Mouse (Mus musculus) spleen, adult 2 months (tissue): ENCODE results near the gene Dnah6. TPM values are rescaled to one million over a fixed set of nuclear protein-coding genes. Genes with fewer than 3 reads are reported as not detected.

ENCODE experiments used
- DNase-seq, 2 experiments: peaks; one replicate each; pipeline versions ENCODE4 v3.0.0 to v3.0.0-alpha.2; 2012 to 2021; ENCODE audit warnings: low spot score in 2 of 2, low read depth in 1 of 2
- H3K27ac ChIP-seq: fragments of 200-500 bp; 2 replicates; pipeline ENCODE4 v1.5.1; 2012; ENCODE audit warnings: low read length, inconsistent platforms; ENCODE audit not compliant: insufficient read depth
- H3K27me3 ChIP-seq: fragments of 200-500 bp; 2 replicates; pipeline ENCODE4 v1.6.1; 2012; ENCODE audit warnings: mild to moderate bottlenecking, moderate library complexity, low read length, inconsistent platforms; ENCODE audit not compliant: control insufficient read depth, insufficient read depth
- H3K36me3 ChIP-seq: fragments of 200-500 bp; 2 replicates; pipeline ENCODE4 v1.6.1; 2012; ENCODE audit warnings: mild to moderate bottlenecking, low read length, inconsistent platforms; ENCODE audit not compliant: control insufficient read depth, insufficient read depth
- H3K4me1 ChIP-seq: fragments of 200-500 bp; 2 replicates; pipeline ENCODE4 v1.6.1; 2011; ENCODE audit warnings: inconsistent platforms; ENCODE audit not compliant: control insufficient read depth, insufficient read depth, insufficient read length
- H3K4me3 ChIP-seq: fragments of 200-500 bp; 2 replicates; pipeline ENCODE4 v1.5.1; 2011; ENCODE audit warnings: mild to moderate bottlenecking, inconsistent platforms; ENCODE audit not compliant: insufficient read depth, insufficient read length; ENCODE audit errors: extremely low read depth
- CTCF ChIP-seq: fragments of 200-500 bp; IDR thresholded peaks from 2 replicates; pipeline ENCODE4 v1.5.1; 2011; ENCODE audit warnings: mild to moderate bottlenecking, inconsistent platforms; ENCODE audit not compliant: insufficient read depth, insufficient read length, insufficient replicate concordance; ENCODE audit errors: extremely low read depth
- POLR2A ChIP-seq: fragments of 200-500 bp; IDR thresholded peaks from 2 replicates; pipeline ENCODE4 v1.6.1; 2011; ENCODE audit warnings: low read depth, low read length, inconsistent platforms
- WGBS: fragments of 180-500 bp; shearing (Covaris S2); methylation state at CpG from one replicate; pipeline ENCODE4 v1.1.7; 2018; 5-methylcytosine and 5-hydroxymethylcytosine counted together
- polyA plus RNA-seq: library from polyadenylated mRNA; depleted of rRNA; stranded (reverse); fragments of >200 nt; gene quantifications from 2 replicates; pipeline ENCODE4 v1.2.3, GENCODE M21; 2012

The Dnah6 gene
- polyA plus RNA-seq, 1 experiment: 0.01 TPM

DNA sequence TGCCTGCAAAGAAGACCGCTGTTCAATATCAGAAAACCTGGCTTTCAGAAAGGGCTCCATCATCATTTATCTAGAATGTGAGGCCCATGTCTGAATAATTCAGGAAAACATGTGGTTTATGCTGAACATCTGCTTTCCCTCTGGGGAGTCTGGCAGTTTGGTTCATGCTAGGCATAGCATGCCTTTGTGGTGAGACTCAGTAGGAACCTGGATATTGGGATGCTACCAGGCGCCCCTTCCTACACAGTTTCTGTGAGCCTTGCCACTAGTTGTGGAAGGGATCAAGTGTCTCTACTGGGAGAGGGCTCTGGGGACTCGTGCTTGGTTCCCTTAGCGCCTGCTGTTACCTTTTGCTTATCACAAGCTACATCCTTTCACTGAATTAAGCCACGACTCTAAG, 37.2 kb downstream of the Dnah6 start:
- no peak for TF ChIP-seq CTCF
- TF ChIP-seq POLR2A: no peak
- Histone ChIP-seq H3K4me3 (no peak overlapping the region), H3K4me1 (no peaks in the 10 kb centered on the region; the same call in 1 of the 2 replicates), H3K36me3 (no peaks in the 10 kb centered on the region), H3K27ac (no peak overlapping the region), H3K27me3 (no peaks in the 10 kb centered on the region)
- DNase-seq: no peak
- 60% methylated on average over 5 of the region's 5 CpGs for WGBS

GRCm38 (mm10) chr6:73182987-73183386, 38.5 kb downstream of the Dnah6 start:
- TF ChIP-seq CTCF (no peak), POLR2A (no peak)
- H3K27ac ChIP-seq: no peak overlapping the region

DNA sequence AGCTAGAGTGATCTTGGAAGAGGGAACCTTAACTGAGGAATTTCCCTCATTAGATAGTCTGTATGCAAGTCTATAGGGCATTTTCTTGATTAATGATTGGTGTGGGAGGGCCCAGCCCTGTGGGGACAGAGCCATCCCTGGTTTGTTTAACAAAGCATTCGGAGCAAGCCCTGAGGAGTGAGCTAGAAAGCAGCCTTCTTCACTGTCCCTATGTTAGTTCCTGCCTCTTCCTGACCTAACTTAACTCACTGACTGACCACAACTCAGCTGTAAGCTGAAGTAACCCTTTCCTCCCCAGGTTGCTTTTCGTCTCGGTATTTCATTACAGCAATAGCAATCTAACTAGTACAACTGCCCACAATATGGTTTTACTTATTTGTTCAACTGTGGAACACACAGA, 39.0 kb downstream of the Dnah6 start:
- Histone ChIP-seq H3K4me1 (no peaks in the 10 kb centered on the region; the same call in 1 of the 2 replicates), H3K4me3 (no peak overlapping the region), H3K27me3 (no peaks in the 10 kb centered on the region), H3K27ac (no peak overlapping the region), H3K36me3 (no peaks in the 10 kb centered on the region)
- no peak for DNase-seq
- 29% methylated on average over 3 of the region's 3 CpGs for WGBS
- no peak for TF ChIP-seq POLR2A
- no peak for TF ChIP-seq CTCF

More at GRCm38 (mm10) chr6:73182987-73183386, 38.5 kb downstream of the Dnah6 start:
- no peaks in the 10 kb centered on the region for H3K36me3 ChIP-seq
- DNase-seq: no peak
- no peak overlapping the region for H3K4me3 ChIP-seq
- WGBS: 79% methylated on average over 3 of the region's 3 CpGs
- H3K27me3 ChIP-seq: no peaks in the 10 kb centered on the region
- no peaks in the 10 kb centered on the region; the same call in 1 of the 2 replicates for H3K4me1 ChIP-seq

DNA sequence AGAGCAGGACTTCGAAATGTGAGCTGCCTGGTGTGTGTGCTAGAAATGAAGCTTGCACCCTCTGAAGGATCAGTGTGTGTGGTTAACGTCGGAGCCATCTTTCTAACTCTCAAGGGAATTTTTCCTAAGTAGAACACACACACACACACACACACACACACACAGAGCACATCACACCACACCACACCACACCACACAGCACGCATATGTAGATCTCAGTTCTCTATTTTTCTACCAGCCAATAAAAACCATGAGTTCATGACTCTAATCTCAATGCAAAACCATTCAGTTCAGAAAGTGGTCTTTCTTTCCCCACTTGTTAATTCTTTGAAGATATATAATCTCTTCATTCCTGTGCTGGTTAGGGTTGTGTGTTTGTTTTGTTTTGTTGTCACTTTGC, 39.4 kb downstream of the Dnah6 start:
- TF ChIP-seq CTCF: no peak
- TF ChIP-seq POLR2A: no peak
- Histone ChIP-seq H3K4me1 (no peaks in the 10 kb centered on the region; the same call in 1 of the 2 replicates), H3K27ac (no peak overlapping the region), H3K4me3 (no peak overlapping the region), H3K36me3 (no peaks in the 10 kb centered on the region), H3K27me3 (no peaks in the 10 kb centered on the region)
- no peak for DNase-seq
- 32% methylated on average over 4 of the region's 4 CpGs for WGBS

DNA sequence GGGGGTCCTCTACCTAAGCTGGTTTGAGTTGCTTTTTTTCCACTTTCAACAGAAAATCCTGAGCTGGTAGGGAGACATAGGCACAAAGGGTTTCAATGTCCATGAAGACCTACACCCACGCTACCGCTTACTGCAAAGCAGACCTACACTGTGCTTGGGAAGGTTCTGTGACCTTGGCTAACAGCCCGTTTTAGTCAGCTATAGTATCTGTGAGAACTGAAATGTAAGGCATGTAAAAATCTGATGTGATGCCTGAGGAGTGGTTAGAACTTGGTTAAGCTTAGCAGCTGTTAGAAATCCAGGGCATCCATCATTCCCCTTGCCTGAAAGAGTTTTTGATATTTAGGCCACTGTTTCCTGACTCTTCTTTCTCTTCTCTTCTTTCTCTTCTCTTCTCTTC, 46.3 kb downstream of the Dnah6 start:
- no peak for DNase-seq
- 80% methylated on average over 3 of the region's 3 CpGs for WGBS
- Histone ChIP-seq H3K4me1 (no peaks in the 10 kb centered on the region), H3K4me3 (no peak overlapping the region), H3K27me3 (no peaks in the 10 kb centered on the region), H3K27ac (no peak overlapping the region), H3K36me3 (no peaks in the 10 kb centered on the region)
- TF ChIP-seq CTCF (no peak), POLR2A (no peak)

DNA sequence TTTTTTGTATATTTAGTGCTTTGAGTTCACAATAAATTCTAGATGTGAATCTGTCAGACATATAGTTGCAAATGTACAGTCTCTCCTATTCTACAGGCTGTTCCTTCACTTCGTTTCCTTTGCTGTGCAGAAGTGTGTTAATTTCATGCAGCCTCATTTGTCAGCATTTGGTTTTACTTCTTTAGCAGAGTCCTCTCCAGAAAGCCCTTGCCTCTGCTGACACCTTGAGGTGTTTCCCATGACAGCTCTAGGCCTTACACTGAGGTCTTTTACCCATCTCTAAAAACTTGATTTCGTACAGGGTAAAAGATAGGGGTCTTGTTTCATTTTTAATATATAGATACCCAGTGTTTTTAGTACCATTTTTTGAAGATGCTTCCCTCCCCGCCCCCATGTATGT, 54.2 kb downstream of the Dnah6 start:
- no peak overlapping the region for H3K27ac ChIP-seq
- H3K27me3 ChIP-seq: no peaks in the 10 kb centered on the region
- 58% methylated on average over 3 of the region's 3 CpGs for WGBS
- no peak for TF ChIP-seq CTCF
- TF ChIP-seq POLR2A: no peak
- H3K4me1 ChIP-seq: no peaks in the 10 kb centered on the region
- DNase-seq: no peak
- no peak overlapping the region for H3K4me3 ChIP-seq
- H3K36me3 ChIP-seq: no peaks in the 10 kb centered on the region

DNA sequence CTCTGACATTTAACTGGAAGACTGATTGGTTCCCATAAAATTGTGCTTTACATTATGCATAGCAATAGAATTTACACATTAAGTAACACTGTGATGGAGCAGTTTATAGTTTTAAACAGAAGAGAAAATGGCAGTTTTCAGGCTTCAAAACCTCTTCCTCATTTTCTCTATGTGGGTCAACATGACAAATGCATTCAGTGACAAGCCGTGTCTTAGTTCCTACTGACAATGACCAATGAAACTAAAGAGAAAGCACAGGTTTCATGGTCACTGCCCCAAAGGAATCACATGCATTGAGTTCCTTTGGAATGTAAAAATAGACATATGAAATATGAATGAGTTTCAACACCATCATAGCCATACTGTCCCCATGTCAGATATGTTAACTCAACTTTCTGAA, 58.5 kb downstream of the Dnah6 start:
- Histone ChIP-seq H3K36me3 (no peaks in the 10 kb centered on the region), H3K27ac (no peak overlapping the region), H3K4me1 (no peaks in the 10 kb centered on the region), H3K27me3 (no peaks in the 10 kb centered on the region), H3K4me3 (no peak overlapping the region)
- 23% methylated on average over 1 of the region's 1 CpGs for WGBS
- TF ChIP-seq POLR2A (no peak), CTCF (no peak)
- no peak for DNase-seq
